Mouse (Mus musculus): ENCODE data around the gene Tmem123.

- no peak for TF ChIP-seq CTCF (IDR thresholded peaks at IDR 0.05; ENCODE audit: borderline replicate concordance, insufficient read depth, low read depth, low read length)
- peak; percentile 57; the same call in 1 of the 2 replicates for TF ChIP-seq POLR2A (IDR thresholded peaks at IDR 0.05; ENCODE audit: borderline replicate concordance, insufficient read depth, low read length)
Measured at GRCm38 (mm10) chr9:7763614-7764300, at the start of gene Tmem123.

Measured in cerebellum, adult 2 months (tissue).